Mouse (Mus musculus): Measurements from ENCODE around the gene Foxj3. TPM values are rescaled to one million over a fixed set of nuclear protein-coding genes. Genes with fewer than 3 reads are reported as not detected.

Foxj3 gene
- polyA plus RNA-seq, 1 experiment, result 13.1 TPM

- H3K27me3 ChIP-seq (ENCODE audit: control insufficient read depth, insufficient read depth, insufficient read length), result peaks cover 7% of the 10 kb centered on the region
- no peak overlapping the region for H3ac ChIP-seq (ENCODE audit: control insufficient read depth, insufficient read length)
- H3K4me3 ChIP-seq, result no peak overlapping the region
- no peaks in the 10 kb centered on the region for H3K36me3 ChIP-seq (ENCODE audit: control insufficient read depth, insufficient read depth)
- no peaks in the 10 kb centered on the region for H3K79me2 ChIP-seq (ENCODE audit: control insufficient read depth, insufficient read depth)
- TF ChIP-seq TCF3 (IDR thresholded peaks at IDR 0.05; ENCODE audit: insufficient read length, low read depth) (no peak), TCF12 (IDR thresholded peaks at IDR 0.05; ENCODE audit: insufficient read depth, poor library complexity, severe bottlenecking) (no peak), E2F4 (IDR thresholded peaks at IDR 0.05; ENCODE audit: insufficient read depth) (no peak), POLR2A (IDR thresholded peaks at IDR 0.05; ENCODE audit: insufficient read length, low read depth) (no peak), MYOG (IDR thresholded peaks at IDR 0.05; ENCODE audit: control insufficient read depth in 1 of 3, insufficient read depth in 1 of 3, insufficient read length in 2 of 3, low read depth in 2 of 3) (no peak)
- no peak overlapping the region for H3K4me2 ChIP-seq (ENCODE audit: low read depth)
Observed at GRCm38 (mm10) chr4:119524466-119524865, 12.3 kb upstream of the Foxj3 start.

- Histone ChIP-seq H3K36me3 (ENCODE audit: control insufficient read depth, insufficient read depth) (no peaks in the 10 kb centered on the region), H3K4me3 (no peak overlapping the region), H3K79me2 (ENCODE audit: control insufficient read depth, insufficient read depth) (no peaks in the 10 kb centered on the region), H3K27me3 (ENCODE audit: control insufficient read depth, insufficient read depth, insufficient read length) (peaks cover 14% of the 10 kb centered on the region), H3ac (ENCODE audit: control insufficient read depth, insufficient read length) (no peak overlapping the region), H3K4me2 (ENCODE audit: low read depth) (no peak overlapping the region)
- TF ChIP-seq MAX (IDR thresholded peaks at IDR 0.05; ENCODE audit: low read depth) (no peak), TCF12 (IDR thresholded peaks at IDR 0.05; ENCODE audit: insufficient read depth, poor library complexity, severe bottlenecking) (no peak), POLR2AphosphoS2 (IDR thresholded peaks at IDR 0.05; ENCODE audit: insufficient read length, low read depth) (no peak), USF1 (IDR thresholded peaks at IDR 0.05; ENCODE audit: low read depth) (no peak), REST (IDR thresholded peaks at IDR 0.05; ENCODE audit: insufficient read depth, insufficient read length) (no peak), CEBPB (IDR thresholded peaks at IDR 0.05; ENCODE audit: insufficient read depth, poor library complexity, severe bottlenecking) (no peak), SRF (IDR thresholded peaks at IDR 0.05; ENCODE audit: control insufficient read depth, insufficient read length, low read depth) (no peak), MYOD1 (IDR thresholded peaks at IDR 0.05; ENCODE audit: control insufficient read depth in 1 of 3, insufficient read length in 2 of 3, low read depth in 2 of 3) (no peak), TCF3 (IDR thresholded peaks at IDR 0.05; ENCODE audit: insufficient read length, low read depth) (no peak), E2F4 (IDR thresholded peaks at IDR 0.05; ENCODE audit: insufficient read depth) (no peak), POLR2A (IDR thresholded peaks at IDR 0.05; ENCODE audit: insufficient read length, low read depth) (no peak), MYOG (IDR thresholded peaks at IDR 0.05; ENCODE audit: control insufficient read depth in 1 of 3, insufficient read depth in 1 of 3, insufficient read length in 2 of 3, low read depth in 2 of 3) (no peak)
Observed at GRCm38 (mm10) chr4:119526329-119526845, 10.4 kb upstream of the Foxj3 start.

GRCm38 (mm10) chr4:119531813-119532212, 5.0 kb upstream of the Foxj3 start:
- Histone ChIP-seq H3K4me2 (ENCODE audit: low read depth) (no peak overlapping the region), H3ac (ENCODE audit: control insufficient read depth, insufficient read length) (no peak overlapping the region), H3K36me3 (ENCODE audit: control insufficient read depth, insufficient read depth) (no peaks in the 10 kb centered on the region), H3K4me3 (no peak overlapping the region), H3K79me2 (ENCODE audit: control insufficient read depth, insufficient read depth) (no peaks in the 10 kb centered on the region), H3K27me3 (ENCODE audit: control insufficient read depth, insufficient read depth, insufficient read length) (peaks cover 13% of the 10 kb centered on the region)
- TF ChIP-seq REST (IDR thresholded peaks at IDR 0.05; ENCODE audit: insufficient read depth, insufficient read length) (no peak), TCF3 (IDR thresholded peaks at IDR 0.05; ENCODE audit: insufficient read length, low read depth) (no peak)

- H3K36me3 ChIP-seq (ENCODE audit: control insufficient read depth, insufficient read depth), result no peaks in the 10 kb centered on the region
- peaks cover 1% of the 10 kb centered on the region for H3K79me2 ChIP-seq (ENCODE audit: control insufficient read depth, insufficient read depth)
- no peak overlapping the region for H3K4me2 ChIP-seq (ENCODE audit: low read depth)
- TF ChIP-seq USF1 (IDR thresholded peaks at IDR 0.05; ENCODE audit: low read depth), result no peak
- TF ChIP-seq CEBPB (IDR thresholded peaks at IDR 0.05; ENCODE audit: insufficient read depth, poor library complexity, severe bottlenecking), result no peak
- no peak for TF ChIP-seq REST (IDR thresholded peaks at IDR 0.05; ENCODE audit: insufficient read depth, insufficient read length)
- TF ChIP-seq SRF (IDR thresholded peaks at IDR 0.05; ENCODE audit: control insufficient read depth, insufficient read length, low read depth), result no peak
- TF ChIP-seq POLR2A (IDR thresholded peaks at IDR 0.05; ENCODE audit: insufficient read length, low read depth), result no peak
- no peak for TF ChIP-seq E2F4 (IDR thresholded peaks at IDR 0.05; ENCODE audit: insufficient read depth)
- H3K27me3 ChIP-seq (ENCODE audit: control insufficient read depth, insufficient read depth, insufficient read length), result peaks cover 6% of the 10 kb centered on the region
- H3ac ChIP-seq (ENCODE audit: control insufficient read depth, insufficient read length), result no peak overlapping the region
- no peak overlapping the region for H3K4me3 ChIP-seq
Observed at GRCm38 (mm10) chr4:119535103-119535502, 1.7 kb upstream of the Foxj3 start.

GRCm38 (mm10) chr4:119537436-119537835, 632 bp downstream of the Foxj3 start:
- H3K4me3 ChIP-seq, result no peak overlapping the region
- no peak overlapping the region for H3K4me2 ChIP-seq (ENCODE audit: low read depth)
- TF ChIP-seq MYOD1 (IDR thresholded peaks at IDR 0.05; ENCODE audit: control insufficient read depth in 1 of 3, insufficient read length in 2 of 3, low read depth in 2 of 3) (no peak), CEBPB (IDR thresholded peaks at IDR 0.05; ENCODE audit: insufficient read depth, poor library complexity, severe bottlenecking) (no peak), E2F4 (IDR thresholded peaks at IDR 0.05; ENCODE audit: insufficient read depth) (no peak), MYOG (IDR thresholded peaks at IDR 0.05; ENCODE audit: control insufficient read depth in 1 of 3, insufficient read depth in 1 of 3, insufficient read length in 2 of 3, low read depth in 2 of 3) (no peak)
- H3K27me3 ChIP-seq (ENCODE audit: control insufficient read depth, insufficient read depth, insufficient read length), result no peaks in the 10 kb centered on the region
- no peaks in the 10 kb centered on the region for H3K36me3 ChIP-seq (ENCODE audit: control insufficient read depth, insufficient read depth)
- peaks cover 25% of the 10 kb centered on the region for H3K79me2 ChIP-seq (ENCODE audit: control insufficient read depth, insufficient read depth)
- H3ac ChIP-seq (ENCODE audit: control insufficient read depth, insufficient read length), result no peak overlapping the region
